Mouse (Mus musculus): ENCODE measurements around the gene Hgfac.

GRCm38 (mm10) chr5:35056604-35057432, 15.5 kb downstream of the Hgfac start, which contains the start of gene Dok7:
- TF ChIP-seq CTCF (IDR thresholded peaks at IDR 0.05; ENCODE audit: insufficient read depth, low read length) (no peak), POLR2A (IDR thresholded peaks at IDR 0.05; ENCODE audit: borderline replicate concordance, extremely low read depth, low read depth, low read length) (no peak)

All from lung, adult 2 months (tissue).